Mouse (Mus musculus) small intestine, adult 10 weeks (tissue): ENCODE results near the gene Erbb4. TPM values are rescaled to one million over a fixed set of nuclear protein-coding genes. Genes with fewer than 3 reads are reported as not detected.

Experiments
- polyA plus RNA-seq: library from polyadenylated mRNA; stranded (reverse); fragments of 350-450 nt; fragmentation: Illumina TruSeq; extraction: RNeasy Lipid Tissue Mini Kit (QIAGEN cat#74804); gene quantifications from one replicate; pipeline ENCODE4 v1.2.3, GENCODE M21; 2014; ENCODE audit warnings: low replicate concordance

The Erbb4 gene
- polyA plus RNA-seq = not detected

DNA sequence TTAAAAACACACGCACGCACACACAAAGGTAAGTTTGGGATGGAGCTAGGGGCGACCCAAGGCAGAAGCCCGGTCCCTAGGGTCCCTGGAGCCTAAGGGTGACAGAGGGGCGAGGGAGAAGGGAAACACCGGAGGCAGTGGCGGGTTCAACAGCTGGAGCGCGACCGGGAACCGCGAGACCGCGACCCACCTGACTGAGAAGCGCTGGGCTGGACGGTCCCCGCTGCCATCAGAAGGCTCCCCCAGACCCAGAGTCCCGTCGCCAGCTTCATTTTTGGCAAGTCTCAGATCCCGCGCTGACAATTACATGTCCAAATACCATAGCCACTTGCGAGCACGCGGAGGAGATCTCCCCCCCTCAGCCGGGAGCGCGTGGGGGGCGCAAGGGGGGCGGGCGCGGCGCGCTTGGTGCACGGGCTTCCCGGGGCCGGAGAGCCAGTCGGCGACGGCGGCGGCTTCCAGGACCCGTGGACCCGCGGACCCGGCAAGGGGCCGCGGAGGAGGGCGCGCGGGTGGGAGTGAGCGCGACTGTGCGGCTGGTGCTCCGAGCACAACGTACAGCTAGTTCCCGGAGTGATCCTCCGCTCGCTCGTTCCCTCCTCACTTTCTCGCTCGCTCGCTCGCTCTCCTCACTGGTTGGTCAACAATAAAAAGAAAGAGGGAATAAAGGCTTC lies at the start of gene Erbb4:
Gene Erbb4, minus strand, starts transcription at position 575 of the 674 bp plus-strand sequence.

